Mouse (Mus musculus): ENCODE measurements around the gene Adcy5. TPM values are rescaled to one million over a fixed set of nuclear protein-coding genes. Genes with fewer than 3 reads are reported as not detected.

The Adcy5 gene
- polyA plus RNA-seq, 1 experiment from 2014 or later: 0.52 TPM

GRCm38 (mm10) chr16:35316856-35317264, 162.2 kb downstream of the Adcy5 start:
- H3K9me3 ChIP-seq (ENCODE audit: control insufficient read depth, low read length): no peaks in the 10 kb centered on the region
- no peak for DNase-seq (ENCODE audit: low spot score)

GRCm38 (mm10) chr16:35317460-35317859, 162.8 kb downstream of the Adcy5 start:
- no peaks in the 10 kb centered on the region for H3K4me1 ChIP-seq (replicated peaks; ENCODE audit: control insufficient read depth, insufficient read depth, low read length)
- no peak for ATAC-seq (replicated peaks; ENCODE audit: low FRiP score)
- no peak overlapping the region for H3K4me3 ChIP-seq (ENCODE audit: low read depth, low read length)
- WGBS: 82% methylated on average over 5 of the region's 5 CpGs
- no peaks in the 10 kb centered on the region for H3K36me3 ChIP-seq (ENCODE audit: control insufficient read depth, insufficient read depth, low read length)
- no peak for DNase-seq (ENCODE audit: low spot score)
- no peaks in the 10 kb centered on the region for H3K9me3 ChIP-seq (ENCODE audit: control insufficient read depth, low read length)
- no peak overlapping the region for H3K4me2 ChIP-seq
- no peaks in the 10 kb centered on the region for H3K27me3 ChIP-seq (replicated peaks; ENCODE audit: control insufficient read depth, insufficient read depth, low read length)
- H3K27ac ChIP-seq (ENCODE audit: low read depth, low read length): no peak overlapping the region
- no peak overlapping the region for H3K9ac ChIP-seq (ENCODE audit: low read depth, low read length)

More at GRCm38 (mm10) chr16:35316856-35317264, 162.2 kb downstream of the Adcy5 start:
- H3K4me1 ChIP-seq (replicated peaks; ENCODE audit: control insufficient read depth, insufficient read depth, low read length): no peaks in the 10 kb centered on the region
- H3K36me3 ChIP-seq (ENCODE audit: control insufficient read depth, insufficient read depth, low read length): no peaks in the 10 kb centered on the region
- no peak overlapping the region for H3K4me3 ChIP-seq (ENCODE audit: low read depth, low read length)
- H3K27me3 ChIP-seq (replicated peaks; ENCODE audit: control insufficient read depth, insufficient read depth, low read length): no peaks in the 10 kb centered on the region
- no peak overlapping the region for H3K27ac ChIP-seq (ENCODE audit: low read depth, low read length)
- ATAC-seq (replicated peaks; ENCODE audit: low FRiP score): no peak
- H3K4me2 ChIP-seq: no peak overlapping the region
- no peak overlapping the region for H3K9ac ChIP-seq (ENCODE audit: low read depth, low read length)

- no peak for ATAC-seq (replicated peaks; ENCODE audit: low FRiP score)
- H3K4me3 ChIP-seq (ENCODE audit: low read depth, low read length): no peak overlapping the region
- no peaks in the 10 kb centered on the region for H3K36me3 ChIP-seq (ENCODE audit: control insufficient read depth, insufficient read depth, low read length)
- no peak for DNase-seq (ENCODE audit: low spot score)
- WGBS: 53% methylated on average over 6 of the region's 6 CpGs
- H3K4me1 ChIP-seq (replicated peaks; ENCODE audit: control insufficient read depth, insufficient read depth, low read length): no peaks in the 10 kb centered on the region
- no peak overlapping the region for H3K27ac ChIP-seq (ENCODE audit: low read depth, low read length)
- H3K9ac ChIP-seq (ENCODE audit: low read depth, low read length): no peak overlapping the region
- no peaks in the 10 kb centered on the region for H3K27me3 ChIP-seq (replicated peaks; ENCODE audit: control insufficient read depth, insufficient read depth, low read length)
- H3K9me3 ChIP-seq (ENCODE audit: control insufficient read depth, low read length): no peaks in the 10 kb centered on the region
- H3K4me2 ChIP-seq: no peak overlapping the region
These were observed 163.7 kb downstream of the Adcy5 start for GRCm38 (mm10) chr16:35318397-35318796.

- Histone ChIP-seq H3K4me2 (no peak overlapping the region), H3K9ac (ENCODE audit: low read depth, low read length) (no peak overlapping the region), H3K27me3 (replicated peaks; ENCODE audit: control insufficient read depth, insufficient read depth, low read length) (no peaks in the 10 kb centered on the region), H3K27ac (ENCODE audit: low read depth, low read length) (no peak overlapping the region), H3K36me3 (ENCODE audit: control insufficient read depth, insufficient read depth, low read length) (no peaks in the 10 kb centered on the region), H3K9me3 (ENCODE audit: control insufficient read depth, low read length) (no peaks in the 10 kb centered on the region), H3K4me3 (ENCODE audit: low read depth, low read length) (no peak overlapping the region), H3K4me1 (replicated peaks; ENCODE audit: control insufficient read depth, insufficient read depth, low read length) (no peaks in the 10 kb centered on the region)
- WGBS: 59% methylated on average over 4 of the region's 4 CpGs
- no peak for DNase-seq (ENCODE audit: low spot score)
- no peak for ATAC-seq (replicated peaks; ENCODE audit: low FRiP score)
These were observed 164.7 kb downstream of the Adcy5 start for GRCm38 (mm10) chr16:35319335-35319734.

GRCm38 (mm10) chr16:35319773-35320172, 165.1 kb downstream of the Adcy5 start:
- 89% methylated on average over 2 of the region's 2 CpGs for WGBS
- no peaks in the 10 kb centered on the region for H3K9me3 ChIP-seq (ENCODE audit: control insufficient read depth, low read length)
- no peaks in the 10 kb centered on the region for H3K36me3 ChIP-seq (ENCODE audit: control insufficient read depth, insufficient read depth, low read length)
- no peak overlapping the region for H3K27ac ChIP-seq (ENCODE audit: low read depth, low read length)
- DNase-seq (ENCODE audit: low spot score) (no peak), ATAC-seq (replicated peaks; ENCODE audit: low FRiP score) (no peak)
- H3K4me2 ChIP-seq: no peak overlapping the region
- no peak overlapping the region for H3K9ac ChIP-seq (ENCODE audit: low read depth, low read length)
- no peaks in the 10 kb centered on the region for H3K27me3 ChIP-seq (replicated peaks; ENCODE audit: control insufficient read depth, insufficient read depth, low read length)
- no peak overlapping the region for H3K4me3 ChIP-seq (ENCODE audit: low read depth, low read length)
- no peaks in the 10 kb centered on the region for H3K4me1 ChIP-seq (replicated peaks; ENCODE audit: control insufficient read depth, insufficient read depth, low read length)

- DNase-seq (ENCODE audit: low spot score) (no peak), ATAC-seq (replicated peaks; ENCODE audit: low FRiP score) (no peak)
- Histone ChIP-seq H3K4me3 (ENCODE audit: low read depth, low read length) (no peak overlapping the region), H3K36me3 (ENCODE audit: control insufficient read depth, insufficient read depth, low read length) (no peaks in the 10 kb centered on the region), H3K9ac (ENCODE audit: low read depth, low read length) (no peak overlapping the region), H3K4me1 (replicated peaks; ENCODE audit: control insufficient read depth, insufficient read depth, low read length) (no peaks in the 10 kb centered on the region), H3K27me3 (replicated peaks; ENCODE audit: control insufficient read depth, insufficient read depth, low read length) (no peaks in the 10 kb centered on the region), H3K9me3 (ENCODE audit: control insufficient read depth, low read length) (no peaks in the 10 kb centered on the region), H3K4me2 (no peak overlapping the region), H3K27ac (ENCODE audit: low read depth, low read length) (no peak overlapping the region)
- WGBS: 88% methylated on average over 1 of the region's 1 CpGs
These were observed 175.8 kb downstream of the Adcy5 start for GRCm38 (mm10) chr16:35330451-35330850.

Other genes starting within 250 kb of the Adcy5 start
- gene Hacd2, start 132.4 kb upstream of the Adcy5 start, polyA plus RNA-seq (2014; fragmentation: Nextera tagmentation; extraction: Ambion mirVana): 49.1 and 50.2 TPM in 2 replicates
- 19.3 and 20.0 TPM in 2 replicates for gene Sec22a, start 209.0 kb downstream of the Adcy5 start, polyA plus RNA-seq (2014; fragmentation: Nextera tagmentation; extraction: Ambion mirVana)

All from liver, embryonic 11.5 days (tissue).